Mouse (Mus musculus) lung, postnatal 0 days (tissue): ENCODE results near the gene Arhgef40.

Experiments used
- CTCF ChIP-seq: IDR thresholded peaks from 2 replicates; pipeline ENCODE4 v1.5.1; 2016; ENCODE audit warnings: antibody characterized with exemption, mild to moderate bottlenecking
- EP300 ChIP-seq: IDR thresholded peaks from 2 replicates; pipeline ENCODE4 v1.6.1; 2016; ENCODE audit warnings: antibody characterized with exemption, mild to moderate bottlenecking, control low read depth

DNA sequence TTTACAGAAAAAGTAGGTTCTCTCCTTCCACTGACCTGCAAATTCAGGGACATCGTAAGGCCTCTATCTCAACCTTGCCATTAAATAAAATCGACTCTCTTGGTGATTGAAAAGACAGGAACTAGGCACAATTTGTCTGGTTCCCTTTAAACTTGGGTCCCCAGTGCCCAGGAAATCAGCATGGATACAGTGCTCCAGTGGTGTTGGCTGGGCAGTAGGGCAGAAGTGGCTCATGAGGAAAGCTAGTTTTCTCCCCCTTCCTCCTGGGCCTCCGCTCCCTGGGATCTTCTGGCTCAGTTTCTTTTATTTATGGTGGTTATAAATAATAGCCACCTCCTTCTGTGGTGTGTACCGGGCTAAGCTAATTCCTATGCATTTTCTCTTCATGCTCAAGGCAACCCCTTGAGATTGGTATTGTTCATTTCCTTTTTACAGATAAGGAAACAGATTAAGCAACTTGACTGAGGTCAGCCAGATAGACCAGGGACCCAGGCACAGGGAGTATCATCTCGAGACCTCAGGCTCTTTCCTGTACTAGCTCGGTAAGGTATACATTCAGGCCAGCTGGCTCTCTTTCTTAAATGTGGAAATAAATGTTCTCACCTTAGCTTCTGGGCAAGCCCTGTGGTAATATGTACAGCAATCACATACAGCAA, 31.1 kb downstream of the Arhgef40 start, which contains the start of gene Tmem253:
- TF ChIP-seq CTCF, result no peak
- no peak for TF ChIP-seq EP300
